Mouse (Mus musculus): ENCODE measurements around the gene Cstf3. TPM values are rescaled to one million over a fixed set of nuclear protein-coding genes. Genes with fewer than 3 reads are reported as not detected.

Cstf3 gene
- polyA plus RNA-seq, 1 experiment = 12.0 TPM

- H3K27me3 ChIP-seq (ENCODE audit: control insufficient read depth, insufficient read depth, insufficient read length) = no peaks in the 10 kb centered on the region
- H3K36me3 ChIP-seq (ENCODE audit: control insufficient read depth, insufficient read depth) = no peaks in the 10 kb centered on the region
- no peak overlapping the region for H3K4me3 ChIP-seq
- no peak overlapping the region for H3ac ChIP-seq (ENCODE audit: control insufficient read depth, insufficient read length)
- no peak overlapping the region for H3K4me2 ChIP-seq (ENCODE audit: low read depth)
- H3K79me2 ChIP-seq (ENCODE audit: control insufficient read depth, insufficient read depth) = no peaks in the 10 kb centered on the region
- TF ChIP-seq REST (IDR thresholded peaks at IDR 0.05; ENCODE audit: insufficient read depth, insufficient read length) (no peak), POLR2AphosphoS2 (IDR thresholded peaks at IDR 0.05; ENCODE audit: insufficient read length, low read depth) (no peak), TCF3 (IDR thresholded peaks at IDR 0.05; ENCODE audit: insufficient read length, low read depth) (no peak), MAX (IDR thresholded peaks at IDR 0.05; ENCODE audit: low read depth) (no peak), MYOG (IDR thresholded peaks at IDR 0.05; ENCODE audit: control insufficient read depth in 1 of 3, insufficient read depth in 1 of 3, insufficient read length in 2 of 3, low read depth in 2 of 3) (no peak), POLR2A (IDR thresholded peaks at IDR 0.05; ENCODE audit: insufficient read length, low read depth) (no peak), CEBPB (IDR thresholded peaks at IDR 0.05; ENCODE audit: insufficient read depth, poor library complexity, severe bottlenecking) (no peak), SRF (IDR thresholded peaks at IDR 0.05; ENCODE audit: control insufficient read depth, insufficient read length, low read depth) (no peak)
Measured at GRCm38 (mm10) chr2:104578021-104578420, 12.3 kb upstream of the Cstf3 start.

GRCm38 (mm10) chr2:104578836-104579604, 11.3 kb upstream of the Cstf3 start:
- Histone ChIP-seq H3ac (ENCODE audit: control insufficient read depth, insufficient read length) (no peak overlapping the region), H3K4me3 (no peak overlapping the region), H3K4me2 (ENCODE audit: low read depth) (no peak overlapping the region), H3K79me2 (ENCODE audit: control insufficient read depth, insufficient read depth) (no peaks in the 10 kb centered on the region), H3K27me3 (ENCODE audit: control insufficient read depth, insufficient read depth, insufficient read length) (no peaks in the 10 kb centered on the region), H3K36me3 (ENCODE audit: control insufficient read depth, insufficient read depth) (no peaks in the 10 kb centered on the region)
- no peak for TF ChIP-seq POLR2A (IDR thresholded peaks at IDR 0.05; ENCODE audit: insufficient read length, low read depth)

GRCm38 (mm10) chr2:104579784-104580446, 10.4 kb upstream of the Cstf3 start:
- no peak overlapping the region for H3K4me3 ChIP-seq
- TF ChIP-seq E2F4 (IDR thresholded peaks at IDR 0.05; ENCODE audit: insufficient read depth) (no peak), TCF3 (IDR thresholded peaks at IDR 0.05; ENCODE audit: insufficient read length, low read depth) (no peak), MAX (IDR thresholded peaks at IDR 0.05; ENCODE audit: low read depth) (no peak), USF1 (IDR thresholded peaks at IDR 0.05; ENCODE audit: low read depth) (no peak), TCF12 (IDR thresholded peaks at IDR 0.05; ENCODE audit: insufficient read depth, poor library complexity, severe bottlenecking) (no peak), CEBPB (IDR thresholded peaks at IDR 0.05; ENCODE audit: insufficient read depth, poor library complexity, severe bottlenecking) (no peak), MYOG (IDR thresholded peaks at IDR 0.05; ENCODE audit: control insufficient read depth in 1 of 3, insufficient read depth in 1 of 3, insufficient read length in 2 of 3, low read depth in 2 of 3) (no peak)
- no peaks in the 10 kb centered on the region for H3K79me2 ChIP-seq (ENCODE audit: control insufficient read depth, insufficient read depth)
- H3K4me2 ChIP-seq (ENCODE audit: low read depth) = no peak overlapping the region
- no peaks in the 10 kb centered on the region for H3K27me3 ChIP-seq (ENCODE audit: control insufficient read depth, insufficient read depth, insufficient read length)
- H3K36me3 ChIP-seq (ENCODE audit: control insufficient read depth, insufficient read depth) = no peaks in the 10 kb centered on the region
- no peak overlapping the region for H3ac ChIP-seq (ENCODE audit: control insufficient read depth, insufficient read length)

GRCm38 (mm10) chr2:104581281-104581879, 8.9 kb upstream of the Cstf3 start:
- Histone ChIP-seq H3K79me2 (ENCODE audit: control insufficient read depth, insufficient read depth) (no peaks in the 10 kb centered on the region), H3K36me3 (ENCODE audit: control insufficient read depth, insufficient read depth) (no peaks in the 10 kb centered on the region), H3K4me3 (no peak overlapping the region), H3K27me3 (ENCODE audit: control insufficient read depth, insufficient read depth, insufficient read length) (no peaks in the 10 kb centered on the region), H3K4me2 (ENCODE audit: low read depth) (no peak overlapping the region), H3ac (ENCODE audit: control insufficient read depth, insufficient read length) (no peak overlapping the region)
- TF ChIP-seq USF1 (IDR thresholded peaks at IDR 0.05; ENCODE audit: low read depth) = no peak
- TF ChIP-seq POLR2A (IDR thresholded peaks at IDR 0.05; ENCODE audit: insufficient read length, low read depth) = no peak
- TF ChIP-seq REST (IDR thresholded peaks at IDR 0.05; ENCODE audit: insufficient read depth, insufficient read length) = no peak
- TF ChIP-seq MAX (IDR thresholded peaks at IDR 0.05; ENCODE audit: low read depth) = no peak
- TF ChIP-seq TCF12 (IDR thresholded peaks at IDR 0.05; ENCODE audit: insufficient read depth, poor library complexity, severe bottlenecking) = no peak
- no peak for TF ChIP-seq CEBPB (IDR thresholded peaks at IDR 0.05; ENCODE audit: insufficient read depth, poor library complexity, severe bottlenecking)
- no peak for TF ChIP-seq POLR2AphosphoS2 (IDR thresholded peaks at IDR 0.05; ENCODE audit: insufficient read length, low read depth)
- no peak for TF ChIP-seq MYOG (IDR thresholded peaks at IDR 0.05; ENCODE audit: control insufficient read depth in 1 of 3, insufficient read depth in 1 of 3, insufficient read length in 2 of 3, low read depth in 2 of 3)
- TF ChIP-seq SRF (IDR thresholded peaks at IDR 0.05; ENCODE audit: control insufficient read depth, insufficient read length, low read depth) = no peak

- Histone ChIP-seq H3K79me2 (ENCODE audit: control insufficient read depth, insufficient read depth) (no peaks in the 10 kb centered on the region), H3K36me3 (ENCODE audit: control insufficient read depth, insufficient read depth) (no peaks in the 10 kb centered on the region), H3K4me3 (no peak overlapping the region), H3ac (ENCODE audit: control insufficient read depth, insufficient read length) (no peak overlapping the region), H3K4me2 (ENCODE audit: low read depth) (no peak overlapping the region), H3K27me3 (ENCODE audit: control insufficient read depth, insufficient read depth, insufficient read length) (no peaks in the 10 kb centered on the region)
- no peak for TF ChIP-seq USF1 (IDR thresholded peaks at IDR 0.05; ENCODE audit: low read depth)
- no peak for TF ChIP-seq E2F4 (IDR thresholded peaks at IDR 0.05; ENCODE audit: insufficient read depth)
- no peak for TF ChIP-seq MYOG (IDR thresholded peaks at IDR 0.05; ENCODE audit: control insufficient read depth in 1 of 3, insufficient read depth in 1 of 3, insufficient read length in 2 of 3, low read depth in 2 of 3)
- no peak for TF ChIP-seq POLR2AphosphoS2 (IDR thresholded peaks at IDR 0.05; ENCODE audit: insufficient read length, low read depth)
- no peak for TF ChIP-seq MYOD1 (IDR thresholded peaks at IDR 0.05; ENCODE audit: control insufficient read depth in 1 of 3, insufficient read length in 2 of 3, low read depth in 2 of 3)
- TF ChIP-seq MAX (IDR thresholded peaks at IDR 0.05; ENCODE audit: low read depth) = no peak
- no peak for TF ChIP-seq TCF12 (IDR thresholded peaks at IDR 0.05; ENCODE audit: insufficient read depth, poor library complexity, severe bottlenecking)
- TF ChIP-seq SRF (IDR thresholded peaks at IDR 0.05; ENCODE audit: control insufficient read depth, insufficient read length, low read depth) = no peak
- TF ChIP-seq TCF3 (IDR thresholded peaks at IDR 0.05; ENCODE audit: insufficient read length, low read depth) = no peak
- TF ChIP-seq POLR2A (IDR thresholded peaks at IDR 0.05; ENCODE audit: insufficient read length, low read depth) = no peak
Measured at GRCm38 (mm10) chr2:104583032-104583431, 7.3 kb upstream of the Cstf3 start.
